Mouse (Mus musculus): Measurements from ENCODE around the gene Epb41l4b.

- no peak for TF ChIP-seq POLR2A (IDR thresholded peaks at IDR 0.05; ENCODE audit: insufficient read depth, low read length)
- no peak for TF ChIP-seq CTCF (IDR thresholded peaks at IDR 0.05; ENCODE audit: low read depth, low read length)
Measured at GRCm38 (mm10) chr4:57131839-57132238, 11.4 kb downstream of the Epb41l4b start.

Measured in ES-Bruce4 (cell line).